Mouse (Mus musculus) liver, postnatal 0 days (tissue): ENCODE measurements around the gene Atmin.

Experiments
- CTCF ChIP-seq: sonication (generic); IDR thresholded peaks from 2 replicates; pipeline ENCODE4 v1.5.1; 2016; ENCODE audit warnings: antibody characterized with exemption, low read depth
- EP300 ChIP-seq: IDR thresholded peaks from 2 replicates; pipeline ENCODE4 v1.6.1; 2016; ENCODE audit warnings: antibody characterized with exemption, low read depth, mild to moderate bottlenecking

GRCm38 (mm10) chr8:116992176-116992971, 49.2 kb downstream of the Atmin start:
- TF ChIP-seq CTCF (no peak), EP300 (no peak)
